Mouse (Mus musculus) neural tube, embryonic 15.5 days (tissue): ENCODE measurements around the gene Lrrc8e. TPM values are rescaled to one million over a fixed set of nuclear protein-coding genes. Genes with fewer than 3 reads are reported as not detected.
A peak's percentile ranks its signal among the peaks of the same experiment; 100 is the strongest.

Experiments used
- ATAC-seq: fragments of 200-750 bp; cut with Nextera tagmentation; 2 replicates; pipeline ENCODE4 v1.8.0; 2017; ENCODE audit warnings: mild to moderate bottlenecking, moderate TSS enrichment, moderate library complexity; ENCODE audit not compliant: low FRiP score
- H3K27ac ChIP-seq: fragments of 300-500 bp; sonication (generic); replicated peaks from 2 replicates; pipeline ENCODE4 v1.5.1; 2015; ENCODE audit warnings: mild to moderate bottlenecking, inconsistent platforms
- H3K27me3 ChIP-seq: fragments of 300-500 bp; sonication (generic); replicated peaks from 2 replicates; pipeline ENCODE4 v1.6.1; 2015; ENCODE audit warnings: inconsistent platforms
- H3K36me3 ChIP-seq: fragments of 300-500 bp; sonication (generic); 2 replicates; pipeline ENCODE4 v1.6.1; 2015; ENCODE audit warnings: inconsistent platforms
- H3K4me1 ChIP-seq: fragments of 300-500 bp; sonication (generic); 2 replicates; pipeline ENCODE4 v1.6.1; 2015; ENCODE audit warnings: inconsistent platforms
- H3K4me2 ChIP-seq: fragments of 300-500 bp; sonication (generic); 2 replicates; pipeline ENCODE4 v1.6.1; 2015; ENCODE audit warnings: inconsistent platforms, mild to moderate bottlenecking, moderate library complexity
- H3K4me3 ChIP-seq: fragments of 300-500 bp; sonication (generic); replicated peaks from 2 replicates; pipeline ENCODE4 v1.5.1; 2015; ENCODE audit warnings: mild to moderate bottlenecking, inconsistent platforms
- H3K9ac ChIP-seq: fragments of 300-500 bp; sonication (generic); replicated peaks from 2 replicates; pipeline ENCODE4 v1.6.1; 2015; ENCODE audit warnings: mild to moderate bottlenecking, inconsistent platforms
- H3K9me3 ChIP-seq: fragments of 300-500 bp; sonication (generic); replicated peaks from 2 replicates; pipeline ENCODE4 v1.6.1; 2016; ENCODE audit warnings: inconsistent platforms
- WGBS: fragments of 180-500 bp; shearing (Covaris S2); methylation state at CpG from one replicate; pipeline ENCODE4 v1.1.7; 2015; ENCODE audit warnings: mixed read lengths; 5-methylcytosine and 5-hydroxymethylcytosine counted together
- polyA plus RNA-seq: library from polyadenylated mRNA; unstranded; fragments of >200 nt; fragmentation: Nextera tagmentation; extraction: Ambion mirVana; gene quantifications from 2 replicates; pipeline ENCODE4 v1.2.1, GENCODE M21; 2015

The Lrrc8e gene
- polyA plus RNA-seq, 1 experiment from 2014 or later: not detected

DNA sequence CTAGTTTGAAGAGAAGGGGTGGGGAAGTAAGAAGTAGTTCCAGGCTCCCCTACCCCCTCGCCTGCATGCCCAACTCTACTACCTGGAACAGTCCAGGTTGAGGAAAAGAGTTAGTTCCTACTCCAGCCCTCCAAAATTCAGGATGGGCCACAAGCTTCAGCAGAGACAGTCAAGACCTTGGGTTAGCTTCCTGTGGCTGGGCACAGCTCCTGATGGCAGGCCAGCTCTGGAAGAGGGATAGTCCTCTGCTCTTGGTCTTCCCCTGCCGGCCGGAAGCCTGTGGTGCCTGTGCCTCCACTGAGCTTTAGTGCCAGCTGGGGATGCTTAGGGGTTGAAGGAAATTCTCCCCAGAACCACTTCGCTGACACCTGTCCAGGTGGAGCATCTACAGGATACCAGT, 304 bp upstream of the Lrrc8e start:
- 23% methylated on average over 4 of the region's 4 CpGs for WGBS
- H3K9ac ChIP-seq: no peak overlapping the region
- 0 out of 2 replicates have a peak, but pooled peaks have one; percentile 31 for ATAC-seq
- H3K27me3 ChIP-seq: peaks cover 22% of the 10 kb centered on the region
- no peaks in the 10 kb centered on the region for H3K36me3 ChIP-seq
- H3K4me3 ChIP-seq: no peak overlapping the region
- no peak overlapping the region for H3K27ac ChIP-seq
- peak overlapping the region; percentile 46 for H3K4me2 ChIP-seq
- no peaks in the 10 kb centered on the region for H3K9me3 ChIP-seq
- peaks cover 7% of the 10 kb centered on the region; the same call in 1 of the 2 replicates for H3K4me1 ChIP-seq

- Histone ChIP-seq H3K9me3 (no peaks in the 10 kb centered on the region), H3K27ac (no peak overlapping the region), H3K4me2 (no peak overlapping the region), H3K4me3 (no peak overlapping the region), H3K9ac (no peak overlapping the region), H3K36me3 (no peaks in the 10 kb centered on the region), H3K27me3 (peaks cover 22% of the 10 kb centered on the region), H3K4me1 (peaks cover 7% of the 10 kb centered on the region; the same call in 1 of the 2 replicates)
- no peak for ATAC-seq
- 95% methylated on average over 4 of the region's 4 CpGs for WGBS
Measured at GRCm38 (mm10) chr8:4227919-4228318, 1.3 kb downstream of the Lrrc8e start.

DNA sequence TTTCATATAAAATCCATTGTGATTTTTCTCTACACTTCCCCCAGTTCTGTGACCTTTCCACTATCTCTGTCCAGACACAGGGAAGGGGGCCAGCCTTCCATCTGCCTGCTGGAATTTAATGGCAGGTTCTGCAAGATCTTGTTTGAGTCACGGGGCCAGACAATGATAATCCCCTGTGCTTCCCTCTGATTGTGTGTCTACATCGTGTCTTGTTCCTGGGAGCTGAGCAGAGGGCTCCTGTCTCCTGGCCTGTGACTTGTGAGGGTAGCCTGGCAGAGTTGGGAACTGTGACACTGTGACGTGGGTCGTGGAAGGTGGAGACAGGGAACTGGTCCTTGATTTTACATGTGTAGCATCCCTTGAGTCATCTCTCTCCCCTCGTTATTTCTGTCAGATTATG, 3.2 kb downstream of the Lrrc8e start:
- whole genome bisulfite sequencing: 80% methylated on average over 5 of the region's 5 CpGs
- no peak overlapping the region for H3K9ac ChIP-seq
- peaks cover 7% of the 10 kb centered on the region; the same call in 1 of the 2 replicates for H3K4me1 ChIP-seq
- no peak overlapping the region for H3K4me2 ChIP-seq
- H3K36me3 ChIP-seq: no peaks in the 10 kb centered on the region
- H3K27me3 ChIP-seq: peaks cover 22% of the 10 kb centered on the region
- no peak overlapping the region for H3K27ac ChIP-seq
- H3K4me3 ChIP-seq: no peak overlapping the region
- ATAC-seq: no peak
- H3K9me3 ChIP-seq: no peaks in the 10 kb centered on the region

- no peaks in the 10 kb centered on the region for H3K36me3 ChIP-seq
- no peak overlapping the region for H3K4me3 ChIP-seq
- H3K4me1 ChIP-seq: peaks cover 7% of the 10 kb centered on the region; the same call in 1 of the 2 replicates
- WGBS: 71% methylated on average over 10 of the region's 10 CpGs
- H3K9me3 ChIP-seq: no peaks in the 10 kb centered on the region
- H3K9ac ChIP-seq: no peak overlapping the region
- no peak overlapping the region for H3K27ac ChIP-seq
- no peak overlapping the region for H3K4me2 ChIP-seq
- peaks cover 22% of the 10 kb centered on the region for H3K27me3 ChIP-seq
- no peak for ATAC-seq
Measured at GRCm38 (mm10) chr8:4230612-4231351, 4.2 kb downstream of the Lrrc8e start.

DNA sequence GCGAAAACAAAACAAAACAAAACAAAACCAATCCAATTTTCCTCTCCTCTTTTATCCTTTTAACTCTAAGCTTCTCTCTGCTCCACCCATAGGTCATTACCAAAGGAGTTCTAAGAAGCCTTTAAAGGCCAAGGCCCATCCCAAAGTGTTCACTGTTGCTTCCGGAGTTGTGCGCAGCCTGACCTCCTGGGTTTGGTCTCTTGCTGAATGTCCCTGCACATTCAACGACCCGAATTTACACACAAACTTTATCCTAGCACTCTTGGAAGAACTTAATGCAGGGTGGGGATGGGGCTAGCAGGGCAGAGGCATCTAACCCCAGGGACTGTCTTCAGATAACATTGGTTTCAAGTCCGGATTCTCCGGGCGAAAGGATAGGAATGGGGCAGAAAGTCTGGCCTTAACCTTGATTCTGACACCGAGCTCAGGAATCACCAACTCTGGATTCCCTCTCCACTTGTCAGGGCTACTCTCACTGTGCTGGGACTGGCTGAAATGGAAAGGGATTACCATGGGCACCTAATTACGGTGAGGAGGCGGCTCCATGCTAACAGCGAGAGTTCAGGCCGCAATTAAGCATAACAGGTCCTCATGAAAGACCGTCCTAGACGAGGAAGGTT, 11.3 kb downstream of the Lrrc8e start:
- no peaks in the 10 kb centered on the region for H3K9me3 ChIP-seq
- H3K4me2 ChIP-seq: peak overlapping the region; percentile 87
- no peaks in the 10 kb centered on the region for H3K27me3 ChIP-seq
- H3K4me1 ChIP-seq: peaks cover 41% of the 10 kb centered on the region
- peak overlapping the region; percentile 77 for H3K4me3 ChIP-seq
- H3K27ac ChIP-seq: peak overlapping the region; percentile 94
- H3K9ac ChIP-seq: peak overlapping the region; percentile 65
- WGBS: 20% methylated on average over 15 of the region's 15 CpGs
- peak; percentile 0; the same call in 1 of the 2 replicates for ATAC-seq
- H3K36me3 ChIP-seq: peaks cover 13% of the 10 kb centered on the region; the same call in 1 of the 2 replicates

GRCm38 (mm10) chr8:4238434-4239192, 12.0 kb downstream of the Lrrc8e start, which contains the start of the genes Map2k7 and Gm49320:
TSS of gene Map2k7 (plus strand) at chr8:4238740.
TSS of gene Gm49320 (plus strand) at chr8:4238865.
- Histone ChIP-seq H3K36me3 (peaks cover 20% of the 10 kb centered on the region), H3K9me3 (no peaks in the 10 kb centered on the region), H3K4me3 (peak within 1 kb of the TSS; percentile 77), H3K4me2 (peak within 1 kb of the TSS; percentile 87), H3K27me3 (no peaks in the 10 kb centered on the region), H3K4me1 (peaks cover 41% of the 10 kb centered on the region), H3K27ac (peak within 1 kb of the TSS; percentile 94), H3K9ac (peak within 1 kb of the TSS; percentile 72)
- ATAC-seq: peak; percentile 93
- under 1% methylated on average over 62 of the region's 71 CpGs for WGBS

DNA sequence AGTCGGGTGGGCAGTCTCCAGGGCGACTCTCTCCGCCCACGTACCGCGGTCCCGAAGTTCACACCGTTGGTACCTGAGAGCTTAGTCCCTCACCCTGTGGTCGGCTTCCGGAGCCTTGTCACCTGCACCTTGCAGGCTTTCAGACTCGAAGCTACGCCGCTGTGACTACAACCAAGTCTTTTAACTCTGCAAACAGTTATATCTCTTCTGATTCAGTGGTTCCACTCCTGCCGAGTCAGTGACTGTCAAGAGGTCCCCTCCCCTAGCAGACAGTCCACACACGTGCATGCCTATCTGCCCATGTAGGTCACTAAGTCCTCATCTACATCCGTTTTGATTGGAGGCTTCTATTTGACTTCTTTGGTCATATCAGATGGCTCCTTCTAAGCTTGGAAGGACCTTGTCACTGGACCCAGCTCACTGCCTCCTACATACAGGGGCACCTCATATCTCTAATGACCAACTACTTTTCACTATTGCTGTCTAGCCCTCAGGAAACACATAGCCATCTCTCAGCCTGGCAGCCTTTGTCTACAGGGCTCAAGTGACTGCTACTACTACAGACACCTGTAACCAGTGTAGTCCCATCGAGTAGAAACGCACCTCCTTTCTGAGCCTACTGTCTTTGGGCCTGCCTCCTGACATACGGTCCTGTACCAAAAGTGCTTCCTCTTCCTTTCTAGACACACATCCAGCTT, 12.7 kb downstream of the Lrrc8e start:
- H3K27me3 ChIP-seq: no peaks in the 10 kb centered on the region
- peak; percentile 1; the same call in 1 of the 2 replicates for ATAC-seq
- H3K27ac ChIP-seq: peak overlapping the region; percentile 94
- H3K4me1 ChIP-seq: peaks cover 41% of the 10 kb centered on the region
- no peaks in the 10 kb centered on the region for H3K9me3 ChIP-seq
- H3K36me3 ChIP-seq: peaks cover 28% of the 10 kb centered on the region
- peak overlapping the region; percentile 77 for H3K4me3 ChIP-seq
- peak overlapping the region; percentile 72 for H3K9ac ChIP-seq
- H3K4me2 ChIP-seq: peak overlapping the region; percentile 87
- 14% methylated on average over 19 of the region's 19 CpGs for WGBS

GRCm38 (mm10) chr8:4245061-4245460, 18.4 kb downstream of the Lrrc8e start:
- Histone ChIP-seq H3K4me1 (peaks cover 27% of the 10 kb centered on the region), H3K4me3 (no peak overlapping the region), H3K4me2 (no peak overlapping the region), H3K9me3 (no peaks in the 10 kb centered on the region), H3K27me3 (no peaks in the 10 kb centered on the region), H3K36me3 (peaks cover 77% of the 10 kb centered on the region), H3K27ac (no peak overlapping the region), H3K9ac (no peak overlapping the region)
- 98% methylated on average over 5 of the region's 5 CpGs for WGBS
- ATAC-seq: no peak

- Histone ChIP-seq H3K36me3 (peaks cover 75% of the 10 kb centered on the region), H3K4me2 (no peak overlapping the region), H3K4me1 (peaks cover 25% of the 10 kb centered on the region), H3K27me3 (no peaks in the 10 kb centered on the region), H3K9me3 (no peaks in the 10 kb centered on the region), H3K4me3 (no peak overlapping the region), H3K9ac (no peak overlapping the region), H3K27ac (no peak overlapping the region)
- 88% methylated on average over 13 of the region's 13 CpGs for WGBS
- ATAC-seq: no peak
Measured at GRCm38 (mm10) chr8:4245737-4246136, 19.1 kb downstream of the Lrrc8e start.

DNA sequence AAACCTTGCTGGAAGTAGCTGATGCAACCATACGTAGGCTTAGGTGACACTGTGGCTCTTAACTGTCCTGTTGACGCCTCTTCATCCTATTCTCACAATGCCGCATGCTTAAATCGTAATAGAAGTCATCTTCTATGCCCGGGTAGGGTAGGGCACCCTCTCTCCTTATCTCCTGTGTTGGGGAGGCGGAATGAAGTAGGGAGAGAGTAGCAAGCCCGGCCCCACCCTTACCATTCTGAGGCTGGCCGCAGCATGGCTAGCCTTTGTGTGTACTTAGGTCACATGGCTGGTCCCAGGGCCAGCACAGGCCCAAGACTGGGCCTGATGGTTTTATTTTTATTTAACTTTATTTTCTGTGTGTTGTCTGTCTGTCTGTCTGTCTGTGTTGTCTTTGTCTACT, 20.6 kb downstream of the Lrrc8e start:
- 92% methylated on average over 8 of the region's 8 CpGs for WGBS
- Histone ChIP-seq H3K27ac (no peak overlapping the region), H3K9ac (no peak overlapping the region), H3K4me1 (peaks cover 12% of the 10 kb centered on the region), H3K9me3 (no peaks in the 10 kb centered on the region), H3K4me2 (no peak overlapping the region), H3K36me3 (peaks cover 69% of the 10 kb centered on the region), H3K27me3 (no peaks in the 10 kb centered on the region), H3K4me3 (no peak overlapping the region)
- ATAC-seq: no peak

GRCm38 (mm10) chr8:4247951-4248540, 21.4 kb downstream of the Lrrc8e start, which contains the start of gene Tgfbr3l:
TSS of gene Tgfbr3l (plus strand) at chr8:4248214.
- 82% methylated on average over 15 of the region's 15 CpGs for WGBS
- ATAC-seq: no peak
- Histone ChIP-seq H3K27ac (no peak within 1 kb of the TSS), H3K4me1 (peaks cover 18% of the 10 kb centered on the region), H3K9ac (no peak within 1 kb of the TSS), H3K36me3 (peaks cover 63% of the 10 kb centered on the region), H3K4me2 (no peak within 1 kb of the TSS), H3K27me3 (no peaks in the 10 kb centered on the region), H3K4me3 (no peak within 1 kb of the TSS), H3K9me3 (no peaks in the 10 kb centered on the region)
